Mouse (Mus musculus) right cerebral cortex, adult 2 months (tissue): ENCODE measurements around the gene Kcnip1.

ENCODE experiments used
- DNase-seq, 2 experiments: peaks; one replicate each; pipeline ENCODE4 v3.0.0; 2021 to 2022; ENCODE audit warnings: low spot score in 2 of 2

Gene Kcnip1

DNA sequence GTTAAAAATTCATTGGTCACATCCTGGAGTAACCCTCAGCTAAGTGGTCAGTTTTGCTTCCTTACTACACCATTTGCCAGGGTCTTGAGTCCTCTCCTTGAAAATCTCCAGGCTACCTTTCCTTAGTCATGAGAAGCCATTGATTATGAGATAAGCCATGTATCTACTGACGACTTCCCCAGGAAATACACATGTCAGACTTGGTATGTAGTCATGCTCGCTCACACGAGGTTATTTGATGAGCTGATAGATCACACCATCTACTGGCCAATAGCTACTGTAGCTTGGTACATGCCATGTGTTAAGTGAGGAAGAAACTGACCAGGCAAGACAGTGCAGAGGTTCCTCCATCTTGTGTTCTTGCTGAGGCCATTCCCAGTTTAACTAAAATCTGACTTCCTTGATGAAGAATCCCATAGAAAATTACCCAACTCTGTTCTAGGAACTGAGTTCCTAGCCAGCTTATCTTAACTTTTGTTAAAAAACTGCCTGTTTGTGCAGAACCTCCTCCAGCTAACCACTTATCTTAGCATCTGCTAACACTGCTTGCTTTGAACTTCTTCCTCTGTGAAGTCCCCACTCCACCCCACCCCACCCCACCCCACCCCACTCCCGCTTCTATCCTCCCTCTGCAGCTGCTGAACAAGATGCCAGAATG lies 53.4 kb downstream of the Kcnip1 start:
- no peak for DNase-seq

- peak in 1 of 2 experiments; percentile 19 for DNase-seq
Measured at GRCm38 (mm10) chr11:33938561-33939274, 54.2 kb downstream of the Kcnip1 start.

GRCm38 (mm10) chr11:33937641-33938040 lies 55.3 kb downstream of the Kcnip1 start:
- DNase-seq: no peak

GRCm38 (mm10) chr11:33934286-33934685 lies 58.7 kb downstream of the Kcnip1 start:
- no peak for DNase-seq

GRCm38 (mm10) chr11:33932386-33933111 lies 60.4 kb downstream of the Kcnip1 start:
- DNase-seq: peak; percentile 27

GRCm38 (mm10) chr11:33931836-33932385 lies 61.0 kb downstream of the Kcnip1 start:
- DNase-seq: no peak

DNA sequence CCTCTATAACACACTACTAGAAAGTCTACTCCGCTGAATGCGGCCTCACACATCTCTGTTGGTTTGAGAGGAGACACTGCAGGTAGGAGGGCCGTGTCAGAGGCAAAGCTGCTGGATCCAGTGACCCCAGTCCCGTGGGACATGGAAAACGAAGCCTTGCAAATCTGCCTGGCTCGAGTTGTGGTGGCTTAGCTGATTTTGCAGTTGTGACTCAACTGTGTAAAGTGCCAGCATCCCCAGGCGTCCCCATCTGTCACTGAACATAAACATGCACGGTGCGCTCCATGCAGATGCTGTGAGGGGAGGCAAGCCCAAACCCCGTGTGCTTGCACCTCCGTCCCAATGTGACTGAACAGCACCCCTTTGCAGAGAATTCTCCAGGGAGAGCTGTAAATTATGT lies 63.5 kb downstream of the Kcnip1 start:
- peak; percentile 29 to 39 for DNase-seq

GRCm38 (mm10) chr11:33928658-33929057 lies 64.3 kb downstream of the Kcnip1 start:
- peak in 1 of 2 experiments; percentile 28 for DNase-seq

- no peak for DNase-seq
Measured at GRCm38 (mm10) chr11:33927836-33928235, 65.1 kb downstream of the Kcnip1 start.

DNA sequence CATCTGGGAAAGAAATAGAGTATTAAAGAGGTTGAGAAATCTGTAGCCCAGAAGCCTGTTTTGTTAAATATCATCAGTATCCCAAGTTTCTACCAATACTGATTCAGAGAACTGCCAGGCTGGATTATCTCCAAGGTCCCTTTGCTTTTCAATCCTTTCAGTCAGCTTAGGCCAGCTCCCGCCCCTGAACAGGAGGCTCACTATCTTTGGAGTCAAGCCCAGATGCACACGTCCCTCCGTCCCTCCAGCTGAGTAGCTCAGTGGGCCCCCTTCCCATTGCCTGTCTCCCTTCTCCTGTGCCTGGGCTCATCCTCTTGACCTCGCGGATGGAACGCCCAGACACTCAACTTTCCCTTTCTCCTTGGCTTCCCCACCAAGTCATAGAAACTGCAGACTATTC lies 65.6 kb downstream of the Kcnip1 start:
- DNase-seq: no peak

GRCm38 (mm10) chr11:33926551-33926950 lies 66.4 kb downstream of the Kcnip1 start:
- DNase-seq: no peak

- DNase-seq: no peak
Measured at GRCm38 (mm10) chr11:33925778-33926177, 67.2 kb downstream of the Kcnip1 start.

DNA sequence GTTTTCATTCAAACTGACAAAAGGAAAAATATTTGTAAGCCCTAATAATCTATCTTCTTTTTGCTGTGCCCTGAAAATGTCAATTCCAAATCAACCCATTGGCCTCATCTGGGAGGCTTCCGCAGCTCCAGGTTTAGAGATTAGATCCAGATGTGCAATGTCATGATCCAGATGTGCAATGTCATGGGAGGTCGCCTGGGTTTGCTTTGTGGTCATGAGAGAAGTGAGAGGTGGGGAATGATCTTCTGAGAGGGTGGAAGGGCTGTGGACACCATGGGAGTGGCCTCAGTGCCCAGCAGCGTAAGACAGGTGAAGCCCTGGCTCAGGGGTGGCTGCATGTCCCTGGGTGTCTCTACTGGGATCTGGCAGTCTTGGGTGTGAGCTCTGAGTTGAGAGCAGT lies 69.9 kb downstream of the Kcnip1 start:
- no peak for DNase-seq

GRCm38 (mm10) chr11:33921451-33921850 lies 71.5 kb downstream of the Kcnip1 start:
- DNase-seq: no peak

GRCm38 (mm10) chr11:33919826-33920225 lies 73.1 kb downstream of the Kcnip1 start:
- no peak for DNase-seq

GRCm38 (mm10) chr11:33918424-33918823 lies 74.5 kb downstream of the Kcnip1 start:
- no peak for DNase-seq

- DNase-seq: peak; percentile 79 to 80
Measured at GRCm38 (mm10) chr11:33917574-33917973, 75.4 kb downstream of the Kcnip1 start.

- no peak for DNase-seq
Measured at GRCm38 (mm10) chr11:33914216-33914615, 78.7 kb downstream of the Kcnip1 start.

- no peak for DNase-seq
Measured at GRCm38 (mm10) chr11:33913061-33913460, 79.9 kb downstream of the Kcnip1 start.

- DNase-seq: no peak
Measured at GRCm38 (mm10) chr11:33912151-33912571, 80.8 kb downstream of the Kcnip1 start.

- no peak for DNase-seq
Measured at GRCm38 (mm10) chr11:33910982-33911381, 82.0 kb downstream of the Kcnip1 start.
